Mouse (Mus musculus) right cerebral cortex, postnatal 10 days (tissue): ENCODE measurements around the gene Olfr1133.
"Not testable (repeated sequence)": the region's sequence is repeated elsewhere in the genome, so short reads cannot be mapped to it uniquely, and the experiment has no call there.

Source experiments
- DNase-seq, 2 experiments: peaks; one replicate each; pipeline ENCODE4 v3.0.0; 2021; ENCODE audit warnings: low spot score in 2 of 2

Olfr1133 gene

DNA sequence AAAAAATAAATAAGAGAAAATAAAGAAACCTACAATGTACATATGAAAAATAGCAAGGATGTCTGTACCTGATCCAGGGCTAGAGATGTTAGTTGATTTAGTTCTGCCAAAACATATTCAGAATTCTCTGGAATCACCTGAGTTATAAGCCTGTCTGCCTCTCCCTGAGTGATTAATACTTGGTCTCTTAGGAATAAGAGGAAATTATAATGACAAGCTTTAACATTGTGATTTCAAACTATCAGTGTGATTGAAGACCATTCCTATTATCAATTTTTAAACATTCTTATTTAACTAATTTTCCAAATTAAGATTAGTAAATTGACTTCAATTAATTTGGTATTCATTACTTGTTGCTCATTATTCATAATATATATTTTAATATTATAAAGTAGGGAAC, at the start of gene Olfr1133:
Olfr1133 (minus strand) TSS at position 101 of the 400 bp plus-strand sequence.
- DNase-seq, result no peak

DNA sequence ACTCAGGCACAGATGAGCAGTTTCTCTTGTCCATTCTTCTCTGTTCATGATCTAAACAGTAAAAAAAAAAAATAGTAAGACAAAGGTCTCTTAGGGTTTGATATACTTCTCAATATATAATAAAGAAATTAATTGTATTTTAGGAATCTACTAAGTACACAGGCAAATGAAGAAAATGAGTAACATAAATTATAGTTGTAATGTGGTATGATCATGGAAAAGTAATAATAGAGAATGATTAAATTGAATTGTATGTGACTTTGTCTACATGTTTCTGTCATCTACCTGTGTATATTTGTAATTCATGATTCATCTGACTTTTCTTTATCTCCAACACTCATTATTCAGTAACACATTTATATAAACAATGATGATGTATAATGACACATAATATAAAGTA, 46.7 kb upstream of the Olfr1133 start, which contains the start of gene Olfr1136:
Olfr1136 (minus strand) TSS at position 101 of the 400 bp plus-strand sequence.
- no peak for DNase-seq

DNA sequence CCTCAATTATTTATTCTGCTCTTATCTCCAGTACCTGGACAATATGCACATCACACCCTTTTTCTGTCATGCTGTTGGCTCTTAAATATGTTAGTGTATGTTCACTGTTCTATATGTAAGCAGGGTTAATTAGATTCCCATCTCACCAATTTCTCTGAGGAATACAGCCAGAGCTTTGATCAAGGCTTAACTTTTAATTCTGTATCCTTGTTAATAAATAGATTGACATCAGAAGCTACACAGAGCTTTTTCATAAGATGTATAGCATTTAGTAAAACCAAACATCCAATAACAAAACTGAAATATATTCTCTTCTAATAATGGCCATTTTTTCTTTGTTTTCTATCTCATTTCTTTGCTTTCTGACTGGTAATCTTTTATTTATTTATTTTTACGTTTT, 26.4 kb upstream of the Olfr1133 start, which contains the start of gene Olfr1135:
Olfr1135 (minus strand) TSS at position 101 of the 400 bp plus-strand sequence.
- no peak for DNase-seq

DNA sequence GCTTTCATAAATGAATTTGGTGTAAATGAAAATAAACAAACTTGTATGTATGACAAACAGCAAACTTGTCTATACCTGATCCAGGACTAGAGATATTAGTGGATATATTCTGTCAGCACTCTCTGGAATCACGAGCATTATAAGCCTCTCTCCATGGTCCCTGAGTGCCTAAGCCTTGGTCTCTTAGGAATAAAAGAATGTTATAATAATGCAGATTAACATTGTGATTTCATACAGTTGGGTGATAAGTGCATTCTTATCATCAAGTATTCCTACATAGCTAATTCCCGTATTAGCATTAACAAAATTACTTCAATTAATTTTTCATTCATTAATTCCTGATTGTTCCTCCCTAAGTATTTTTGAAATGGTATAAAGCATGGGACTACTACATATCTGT, 11.2 kb upstream of the Olfr1133 start, which contains the start of gene Olfr1134:
Olfr1134 (minus strand) TSS at position 101 of the 400 bp plus-strand sequence.
- no peak for DNase-seq

- DNase-seq, result no peak
Measured at GRCm38 (mm10) chr2:87642441-87642840, 4.7 kb downstream of the Olfr1133 start.

DNA sequence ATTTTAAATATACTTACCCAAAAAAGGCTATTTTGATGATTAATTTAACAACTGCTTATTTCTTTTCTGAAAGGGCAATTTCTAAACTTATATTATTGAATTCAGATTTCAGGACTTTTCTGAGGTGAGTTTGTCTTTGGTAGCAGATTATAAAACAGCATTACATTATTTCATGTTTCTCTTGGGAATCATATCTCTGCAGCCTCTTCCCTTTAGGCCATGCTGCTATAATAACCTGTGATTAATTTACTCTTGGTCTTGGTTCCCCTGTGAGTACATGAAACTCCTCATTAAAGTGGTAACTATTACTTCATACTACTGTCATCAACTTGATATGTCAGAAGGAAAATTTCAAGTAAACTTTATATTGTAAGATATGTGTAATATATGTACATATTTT, 9.7 kb downstream of the Olfr1133 start, which contains the start of gene Olfr1132:
Olfr1132 (minus strand) TSS at position 101 of the 400 bp plus-strand sequence.
- DNase-seq, result no peak

DNA sequence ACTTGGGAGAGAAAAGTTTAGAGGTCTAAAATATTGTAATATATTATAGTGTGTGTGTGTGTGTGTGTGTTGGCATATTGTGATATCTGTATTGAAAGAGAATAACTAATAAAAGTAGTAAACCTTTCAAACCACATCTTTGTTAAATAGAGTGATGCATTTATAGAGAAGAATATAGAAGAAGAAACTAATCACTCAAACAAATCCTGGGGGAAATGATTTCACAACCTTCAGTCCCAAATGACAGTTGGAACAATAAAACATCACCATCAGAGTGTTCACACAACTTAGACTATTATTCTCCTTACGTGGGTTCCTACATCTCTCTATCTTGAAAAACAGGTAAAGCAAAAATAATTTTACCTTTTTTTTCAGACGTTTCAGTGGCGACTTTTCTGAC, 20.4 kb downstream of the Olfr1133 start, which contains the start of gene Olfr1131:
Olfr1131 (plus strand) TSS at position 301 of the 400 bp plus-strand sequence.
- DNase-seq, result no peak

GRCm38 (mm10) chr2:87605912-87606311, 41.3 kb downstream of the Olfr1133 start, which contains the start of gene Olfr1130:
Olfr1130 (plus strand) TSS chr2:87606212.
- DNase-seq, result not testable (repeated sequence)
